Mouse (Mus musculus) G1E (cell line): Measurements from ENCODE around the gene Hist1h4a.

ENCODE experiments used
- CTCF ChIP-seq: IDR thresholded peaks from 2 replicates; pipeline ENCODE4 v1.5.1; 2012; ENCODE audit warnings: low read depth, low read length, inconsistent platforms, mixed read lengths
- GATA1 ChIP-seq: IDR thresholded peaks from 2 replicates; pipeline ENCODE4 v1.6.1; 2012; ENCODE audit warnings: borderline replicate concordance, low read length, inconsistent platforms, mixed read lengths
- TAL1 ChIP-seq: conservative IDR thresholded peaks from 2 replicates; pipeline ENCODE4 v1.6.1; 2012; ENCODE audit warnings: low read depth, low read length, inconsistent platforms, mixed read lengths

GRCm38 (mm10) chr13:23729192-23729525 lies 31.9 kb downstream of the Hist1h4a start:
- no peak for TF ChIP-seq CTCF
- TF ChIP-seq TAL1: no peak
- no peak for TF ChIP-seq GATA1
